Mouse (Mus musculus): ENCODE data around the gene Phf21a.
"Not testable (repeated sequence)": the region's sequence is repeated elsewhere in the genome, so short reads cannot be mapped to it uniquely, and the experiment has no call there.

Gene Phf21a

GRCm38 (mm10) chr2:92381901-92382588 lies 289.1 kb downstream of the Phf21a start, which contains the start of gene 1700029I15Rik:
1700029I15Rik (plus strand) TSS chr2:92382538.
- no peak for DNase-seq (ENCODE audit: low spot score in 2 of 2)

DNA sequence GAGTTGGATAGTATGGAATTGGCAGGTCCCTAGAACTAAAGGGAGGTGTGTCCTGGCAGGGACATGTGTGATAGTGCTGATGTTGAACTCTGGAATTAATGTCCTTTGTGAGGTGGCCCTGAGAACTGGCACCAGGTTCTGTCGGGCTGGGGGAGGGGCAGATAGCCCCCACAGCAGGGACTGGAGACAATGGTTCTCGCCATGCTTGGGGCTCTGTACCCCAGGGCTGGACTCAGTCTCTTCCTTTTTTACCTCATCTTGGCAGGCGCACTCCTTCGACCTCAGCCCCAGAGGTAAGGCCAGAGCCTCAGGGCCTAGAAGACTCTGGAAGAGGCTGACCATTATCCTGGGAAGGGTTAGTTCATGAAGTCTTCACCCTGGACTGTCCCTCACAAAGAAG lies 289.8 kb downstream of the Phf21a start:
- DNase-seq (ENCODE audit: low spot score in 2 of 2), result no peak

- DNase-seq (ENCODE audit: low spot score in 2 of 2), result no peak
These were observed 291.2 kb downstream of the Phf21a start for GRCm38 (mm10) chr2:92384101-92384500.

- DNase-seq (ENCODE audit: low spot score in 2 of 2), result no peak
These were observed 292.5 kb downstream of the Phf21a start for GRCm38 (mm10) chr2:92385113-92386051.

GRCm38 (mm10) chr2:92386821-92387570 lies 294.1 kb downstream of the Phf21a start:
- no peak for DNase-seq (ENCODE audit: low spot score in 2 of 2)

GRCm38 (mm10) chr2:92387646-92388045 lies 294.7 kb downstream of the Phf21a start:
- no peak for DNase-seq (ENCODE audit: low spot score in 2 of 2)

GRCm38 (mm10) chr2:92388081-92388517 lies 295.2 kb downstream of the Phf21a start:
- no peak for DNase-seq (ENCODE audit: low spot score in 2 of 2)

DNA sequence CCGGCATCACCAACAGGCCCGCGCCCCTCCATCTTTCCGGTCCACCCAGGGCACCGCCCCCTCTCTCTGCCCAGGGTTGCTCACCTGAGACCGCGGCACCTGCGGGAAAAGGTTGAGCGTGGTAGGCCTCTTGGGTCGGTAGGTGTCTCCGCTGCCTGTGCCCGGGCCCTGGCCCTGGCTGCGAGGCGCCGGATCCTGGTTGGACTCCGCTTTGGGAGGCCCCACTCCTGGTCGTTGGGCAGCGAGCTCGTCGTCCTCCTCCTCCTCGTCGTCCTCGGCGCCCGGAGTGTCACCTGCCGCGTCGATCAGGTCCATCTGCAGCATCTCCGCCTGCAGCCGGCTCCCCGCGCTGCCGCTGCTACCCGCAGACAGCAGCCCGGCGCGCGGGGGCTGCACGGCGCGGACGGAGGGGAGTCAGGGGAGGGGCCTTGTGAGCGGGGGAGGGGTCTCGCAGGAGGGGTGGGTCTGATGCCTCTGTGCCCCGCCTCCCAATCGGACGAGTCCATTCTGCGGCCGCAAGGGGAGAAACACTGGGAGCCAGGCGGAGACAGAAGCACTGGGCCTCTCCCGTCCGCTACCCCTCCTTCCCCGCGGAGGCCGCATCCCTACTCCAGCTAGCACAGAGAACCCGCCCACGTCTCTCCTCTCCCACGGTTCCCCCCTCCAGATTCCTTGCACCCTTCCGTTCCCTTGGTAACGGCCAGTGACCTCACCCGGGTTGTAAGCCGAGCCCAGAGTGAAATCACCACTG lies 296.1 kb downstream of the Phf21a start:
- DNase-seq (ENCODE audit: low spot score in 2 of 2), result peak in 1 of 2 experiments; percentile 32

GRCm38 (mm10) chr2:92389645-92390044 lies 296.7 kb downstream of the Phf21a start:
- DNase-seq (ENCODE audit: low spot score in 2 of 2), result no peak

- DNase-seq (ENCODE audit: low spot score in 2 of 2), result no peak
These were observed 297.5 kb downstream of the Phf21a start for GRCm38 (mm10) chr2:92390206-92390930.

GRCm38 (mm10) chr2:92391116-92391515 lies 298.2 kb downstream of the Phf21a start:
- no peak for DNase-seq (ENCODE audit: low spot score in 2 of 2)

- DNase-seq (ENCODE audit: low spot score in 2 of 2), result no peak
These were observed 298.9 kb downstream of the Phf21a start for GRCm38 (mm10) chr2:92391703-92392317.

GRCm38 (mm10) chr2:92392318-92393264 lies 299.7 kb downstream of the Phf21a start:
- DNase-seq (ENCODE audit: low spot score in 2 of 2), result no peak

DNA sequence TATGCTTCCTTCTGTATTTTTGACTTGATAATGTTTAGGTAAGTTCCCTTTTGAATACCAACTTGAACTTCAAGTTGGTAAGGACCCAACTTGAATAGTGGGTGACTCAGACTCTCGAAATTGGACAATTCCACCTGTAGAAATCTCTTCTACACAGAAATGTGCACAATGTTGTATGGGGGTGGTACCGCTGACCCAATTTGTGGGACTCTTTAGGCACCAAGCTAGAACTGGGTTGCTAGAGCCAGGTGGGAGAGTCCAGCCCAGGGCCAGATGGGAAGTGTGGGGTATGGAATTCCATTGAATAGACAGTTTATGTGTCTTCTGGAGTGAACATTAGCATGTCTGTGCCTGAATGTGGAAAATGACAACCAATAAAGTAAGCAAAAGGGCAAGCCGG lies 302.6 kb downstream of the Phf21a start:
- no peak for DNase-seq (ENCODE audit: low spot score in 2 of 2)

DNA sequence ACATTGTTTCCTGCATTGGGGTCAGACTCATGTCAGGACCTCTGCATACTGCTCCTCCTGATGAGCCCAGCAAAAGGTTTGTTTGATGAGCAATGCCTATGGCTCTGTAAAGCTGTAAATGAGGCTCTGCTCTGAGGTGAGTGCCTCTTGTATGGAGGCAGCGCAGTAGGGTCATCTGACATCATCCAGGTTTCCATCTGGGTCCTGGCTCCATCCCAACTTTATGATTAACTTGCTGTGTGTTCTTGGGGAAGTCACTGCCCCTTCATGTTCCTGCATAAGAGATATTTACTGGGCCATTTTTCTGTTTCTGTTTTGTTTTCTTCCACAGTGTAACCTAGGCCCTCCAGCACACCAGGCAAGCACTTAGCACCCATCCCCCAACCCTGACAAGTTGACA lies 304.5 kb downstream of the Phf21a start:
- DNase-seq (ENCODE audit: low spot score in 2 of 2), result no peak

GRCm38 (mm10) chr2:92399877-92400276 lies 307.0 kb downstream of the Phf21a start:
- not testable (repeated sequence) for DNase-seq (ENCODE audit: low spot score in 2 of 2)

- no peak for DNase-seq (ENCODE audit: low spot score in 2 of 2)
These were observed 307.8 kb downstream of the Phf21a start for GRCm38 (mm10) chr2:92400682-92401081.

- no peak for DNase-seq (ENCODE audit: low spot score in 2 of 2)
These were observed 308.2 kb downstream of the Phf21a start, which contains the start of gene Mapk8ip1 for GRCm38 (mm10) chr2:92401091-92401561. Mapk8ip1 (minus strand) TSS chr2:92401263.
